Mouse (Mus musculus): Measurements from ENCODE around the gene Ecsit. TPM values are rescaled to one million over a fixed set of nuclear protein-coding genes. Genes with fewer than 3 reads are reported as not detected.

The Ecsit gene
- polyA plus RNA-seq, 1 experiment from 2014 or later, result 47.2 TPM

- peaks cover 30% of the 10 kb centered on the region for H3K4me1 ChIP-seq (ENCODE audit: control insufficient read depth, insufficient read depth, low read length)
Measured at GRCm38 (mm10) chr9:22050351-22050889, 34.8 kb downstream of the Ecsit start.

GRCm38 (mm10) chr9:22049721-22050270 lies 35.4 kb downstream of the Ecsit start:
- WGBS, result 16% methylated on average over 4 of the region's 4 CpGs
- ATAC-seq (no peak), DNase-seq (ENCODE audit: low spot score) (peak; percentile 32)
- peak overlapping the region; percentile 94 for H3K27ac ChIP-seq (ENCODE audit: low read depth, low read length)
- H3K4me3 ChIP-seq (ENCODE audit: low read depth, low read length), result peak overlapping the region; percentile 97
- H3K4me2 ChIP-seq (ENCODE audit: low read length), result peak overlapping the region; percentile 78
- no peaks in the 10 kb centered on the region for H3K9me3 ChIP-seq (replicated peaks; ENCODE audit: control insufficient read depth, low read length)
- H3K4me1 ChIP-seq (ENCODE audit: control insufficient read depth, insufficient read depth, low read length), result peaks cover 30% of the 10 kb centered on the region
- peaks cover 12% of the 10 kb centered on the region; the same call in 1 of the 2 replicates for H3K36me3 ChIP-seq (ENCODE audit: control insufficient read depth, insufficient read depth, low read length)
- no peaks in the 10 kb centered on the region for H3K27me3 ChIP-seq (replicated peaks; ENCODE audit: control insufficient read depth, insufficient read depth, low read length)
- H3K9ac ChIP-seq (ENCODE audit: low read length), result peak overlapping the region; percentile 98

More at GRCm38 (mm10) chr9:22050351-22050889, 34.8 kb downstream of the Ecsit start:
- Histone ChIP-seq H3K4me3 (ENCODE audit: low read depth, low read length) (peak overlapping the region; percentile 97), H3K27me3 (replicated peaks; ENCODE audit: control insufficient read depth, insufficient read depth, low read length) (no peaks in the 10 kb centered on the region), H3K9me3 (replicated peaks; ENCODE audit: control insufficient read depth, low read length) (no peaks in the 10 kb centered on the region), H3K36me3 (ENCODE audit: control insufficient read depth, insufficient read depth, low read length) (peaks cover 9% of the 10 kb centered on the region; the same call in 1 of the 2 replicates), H3K27ac (ENCODE audit: low read depth, low read length) (peak overlapping the region; percentile 94), H3K4me2 (ENCODE audit: low read length) (peak overlapping the region; percentile 78), H3K9ac (ENCODE audit: low read length) (peak overlapping the region; percentile 98)
- DNase-seq (ENCODE audit: low spot score) (peak; percentile 84), ATAC-seq (peak; percentile 43)
- under 1% methylated on average over 43 of the region's 43 CpGs for WGBS

- peaks cover 12% of the 10 kb centered on the region; the same call in 1 of the 2 replicates for H3K36me3 ChIP-seq (ENCODE audit: control insufficient read depth, insufficient read depth, low read length)
- peak overlapping the region; percentile 78 for H3K4me2 ChIP-seq (ENCODE audit: low read length)
- H3K27me3 ChIP-seq (replicated peaks; ENCODE audit: control insufficient read depth, insufficient read depth, low read length), result no peaks in the 10 kb centered on the region
- H3K9ac ChIP-seq (ENCODE audit: low read length), result peak overlapping the region; percentile 98
- H3K4me1 ChIP-seq (ENCODE audit: control insufficient read depth, insufficient read depth, low read length), result peaks cover 27% of the 10 kb centered on the region
- H3K27ac ChIP-seq (ENCODE audit: low read depth, low read length), result peak overlapping the region; percentile 94
- no peaks in the 10 kb centered on the region for H3K9me3 ChIP-seq (replicated peaks; ENCODE audit: control insufficient read depth, low read length)
- 41% methylated on average over 11 of the region's 11 CpGs for WGBS
- no peak for DNase-seq (ENCODE audit: low spot score)
- ATAC-seq, result no peak
- peak overlapping the region; percentile 97 for H3K4me3 ChIP-seq (ENCODE audit: low read depth, low read length)
Measured at GRCm38 (mm10) chr9:22049315-22049714, 35.9 kb downstream of the Ecsit start.

- no peaks in the 10 kb centered on the region for H3K9me3 ChIP-seq (replicated peaks; ENCODE audit: control insufficient read depth, low read length)
- peak overlapping the region; percentile 21 for H3K4me2 ChIP-seq (ENCODE audit: low read length)
- WGBS, result 61% methylated on average over 9 of the region's 9 CpGs
- no peak for ATAC-seq
- peaks cover 27% of the 10 kb centered on the region for H3K4me1 ChIP-seq (ENCODE audit: control insufficient read depth, insufficient read depth, low read length)
- no peak overlapping the region for H3K4me3 ChIP-seq (ENCODE audit: low read depth, low read length)
- H3K9ac ChIP-seq (ENCODE audit: low read length), result peak overlapping the region; percentile 21; the same call in 1 of the 2 replicates
- no peaks in the 10 kb centered on the region for H3K27me3 ChIP-seq (replicated peaks; ENCODE audit: control insufficient read depth, insufficient read depth, low read length)
- peaks cover 12% of the 10 kb centered on the region; the same call in 1 of the 2 replicates for H3K36me3 ChIP-seq (ENCODE audit: control insufficient read depth, insufficient read depth, low read length)
- peak overlapping the region; percentile 2; the same call in 1 of the 2 replicates for H3K27ac ChIP-seq (ENCODE audit: low read depth, low read length)
- no peak for DNase-seq (ENCODE audit: low spot score)
Measured at GRCm38 (mm10) chr9:22047329-22047728, 37.9 kb downstream of the Ecsit start.

GRCm38 (mm10) chr9:22041832-22042231 lies 43.4 kb downstream of the Ecsit start:
- no peaks in the 10 kb centered on the region for H3K4me1 ChIP-seq (ENCODE audit: control insufficient read depth, insufficient read depth, low read length)
- 77% methylated on average over 2 of the region's 2 CpGs for WGBS
- H3K4me3 ChIP-seq (ENCODE audit: low read depth, low read length), result no peak overlapping the region
- peaks cover 7% of the 10 kb centered on the region; the same call in 1 of the 2 replicates for H3K36me3 ChIP-seq (ENCODE audit: control insufficient read depth, insufficient read depth, low read length)
- no peaks in the 10 kb centered on the region for H3K9me3 ChIP-seq (replicated peaks; ENCODE audit: control insufficient read depth, low read length)
- H3K9ac ChIP-seq (ENCODE audit: low read length), result no peak overlapping the region
- no peak overlapping the region for H3K4me2 ChIP-seq (ENCODE audit: low read length)
- H3K27me3 ChIP-seq (replicated peaks; ENCODE audit: control insufficient read depth, insufficient read depth, low read length), result no peaks in the 10 kb centered on the region
- H3K27ac ChIP-seq (ENCODE audit: low read depth, low read length), result no peak overlapping the region
- no peak for DNase-seq (ENCODE audit: low spot score)
- ATAC-seq, result no peak

GRCm38 (mm10) chr9:22037826-22038225 lies 47.4 kb downstream of the Ecsit start:
- no peaks in the 10 kb centered on the region for H3K27me3 ChIP-seq (replicated peaks; ENCODE audit: control insufficient read depth, insufficient read depth, low read length)
- WGBS, result 84% methylated on average over 10 of the region's 10 CpGs
- H3K9ac ChIP-seq (ENCODE audit: low read length), result no peak overlapping the region
- DNase-seq (ENCODE audit: low spot score) (no peak), ATAC-seq (no peak)
- no peaks in the 10 kb centered on the region for H3K9me3 ChIP-seq (replicated peaks; ENCODE audit: control insufficient read depth, low read length)
- no peak overlapping the region for H3K4me2 ChIP-seq (ENCODE audit: low read length)
- H3K27ac ChIP-seq (ENCODE audit: low read depth, low read length), result no peak overlapping the region
- peaks cover 35% of the 10 kb centered on the region for H3K36me3 ChIP-seq (ENCODE audit: control insufficient read depth, insufficient read depth, low read length)
- peaks cover 8% of the 10 kb centered on the region; the same call in 1 of the 2 replicates for H3K4me1 ChIP-seq (ENCODE audit: control insufficient read depth, insufficient read depth, low read length)
- H3K4me3 ChIP-seq (ENCODE audit: low read depth, low read length), result no peak overlapping the region

GRCm38 (mm10) chr9:22035300-22036044 lies 49.8 kb downstream of the Ecsit start:
- 55% methylated on average over 6 of the region's 6 CpGs for WGBS
- H3K4me2 ChIP-seq (ENCODE audit: low read length), result no peak overlapping the region
- 0 out of 2 replicates have a peak overlapping the region, but pooled peaks have one; percentile 4 for H3K27ac ChIP-seq (ENCODE audit: low read depth, low read length)
- no peak overlapping the region for H3K9ac ChIP-seq (ENCODE audit: low read length)
- H3K9me3 ChIP-seq (replicated peaks; ENCODE audit: control insufficient read depth, low read length), result no peaks in the 10 kb centered on the region
- no peaks in the 10 kb centered on the region for H3K27me3 ChIP-seq (replicated peaks; ENCODE audit: control insufficient read depth, insufficient read depth, low read length)
- H3K4me1 ChIP-seq (ENCODE audit: control insufficient read depth, insufficient read depth, low read length), result peaks cover 8% of the 10 kb centered on the region; the same call in 1 of the 2 replicates
- ATAC-seq, result peak; percentile 53
- H3K4me3 ChIP-seq (ENCODE audit: low read depth, low read length), result no peak overlapping the region
- peaks cover 57% of the 10 kb centered on the region for H3K36me3 ChIP-seq (ENCODE audit: control insufficient read depth, insufficient read depth, low read length)
- DNase-seq (ENCODE audit: low spot score), result peak; percentile 60

GRCm38 (mm10) chr9:22030386-22030785 lies 54.9 kb downstream of the Ecsit start:
- Histone ChIP-seq H3K9me3 (replicated peaks; ENCODE audit: control insufficient read depth, low read length) (no peaks in the 10 kb centered on the region), H3K36me3 (ENCODE audit: control insufficient read depth, insufficient read depth, low read length) (peaks cover 91% of the 10 kb centered on the region), H3K9ac (ENCODE audit: low read length) (no peak overlapping the region), H3K4me2 (ENCODE audit: low read length) (no peak overlapping the region), H3K4me1 (ENCODE audit: control insufficient read depth, insufficient read depth, low read length) (peaks cover under 1% of the 10 kb centered on the region; the same call in 1 of the 2 replicates), H3K27me3 (replicated peaks; ENCODE audit: control insufficient read depth, insufficient read depth, low read length) (no peaks in the 10 kb centered on the region), H3K4me3 (ENCODE audit: low read depth, low read length) (no peak overlapping the region), H3K27ac (ENCODE audit: low read depth, low read length) (no peak overlapping the region)
- 96% methylated on average over 9 of the region's 9 CpGs for WGBS
- ATAC-seq, result no peak
- DNase-seq (ENCODE audit: low spot score), result no peak

All from forebrain, embryonic 14.5 days (tissue).